Mouse (Mus musculus) cerebellum, adult 18-20 months (tissue): ENCODE results near the gene Bmf.

ENCODE experiments used
- DNase-seq, 2 experiments: peaks; one replicate each; pipeline ENCODE4 v3.0.0; 2021

The Bmf gene

GRCm38 (mm10) chr2:118511779-118512417, 37.6 kb downstream of the Bmf start:
- DNase-seq = no peak

- DNase-seq = peak; percentile 62 to 68
These were observed 38.8 kb downstream of the Bmf start for GRCm38 (mm10) chr2:118510447-118511310.

- no peak for DNase-seq
These were observed 39.6 kb downstream of the Bmf start for GRCm38 (mm10) chr2:118509688-118510446.

- DNase-seq = no peak
These were observed 42.4 kb downstream of the Bmf start for GRCm38 (mm10) chr2:118507126-118507525.

GRCm38 (mm10) chr2:118500191-118500590, 49.3 kb downstream of the Bmf start:
- no peak for DNase-seq

GRCm38 (mm10) chr2:118499135-118499961, 50.1 kb downstream of the Bmf start:
- no peak for DNase-seq

GRCm38 (mm10) chr2:118498476-118498875, 51.0 kb downstream of the Bmf start:
- DNase-seq = no peak

- no peak for DNase-seq
These were observed 51.6 kb downstream of the Bmf start for GRCm38 (mm10) chr2:118497890-118498289.

GRCm38 (mm10) chr2:118495024-118495423, 54.5 kb downstream of the Bmf start:
- no peak for DNase-seq

GRCm38 (mm10) chr2:118491741-118492395, 57.6 kb downstream of the Bmf start:
- no peak for DNase-seq

- DNase-seq = no peak
These were observed 58.2 kb downstream of the Bmf start for GRCm38 (mm10) chr2:118491281-118491731.

GRCm38 (mm10) chr2:118490241-118491091, 59.0 kb downstream of the Bmf start:
- DNase-seq = no peak

- DNase-seq = no peak
These were observed 61.7 kb downstream of the Bmf start for GRCm38 (mm10) chr2:118487806-118488205.

- peak; percentile 76 to 86 for DNase-seq
These were observed 62.6 kb downstream of the Bmf start for GRCm38 (mm10) chr2:118486933-118487332.

- no peak for DNase-seq
These were observed 64.1 kb downstream of the Bmf start for GRCm38 (mm10) chr2:118485415-118485814.

- DNase-seq = no peak
These were observed 65.0 kb downstream of the Bmf start for GRCm38 (mm10) chr2:118484386-118484898.

GRCm38 (mm10) chr2:118483032-118483431, 66.5 kb downstream of the Bmf start:
- no peak for DNase-seq

GRCm38 (mm10) chr2:118480886-118481285, 68.6 kb downstream of the Bmf start:
- no peak for DNase-seq

- DNase-seq = peak; percentile 94 to 95
These were observed 70.0 kb downstream of the Bmf start, which contains the start of gene Srp14 for GRCm38 (mm10) chr2:118479550-118479909. Srp14 (minus strand) TSS chr2:118479711.

GRCm38 (mm10) chr2:118478833-118479549, 70.5 kb downstream of the Bmf start:
- peak in 1 of 2 experiments; percentile 17 for DNase-seq
